Mouse (Mus musculus) hindbrain, embryonic 11.5 days (tissue): ENCODE results near the gene Bid. TPM values are rescaled to one million over a fixed set of nuclear protein-coding genes. Genes with fewer than 3 reads are reported as not detected.
A peak's percentile ranks its signal among the peaks of the same experiment; 100 is the strongest.
"Not testable (repeated sequence)": the region's sequence is repeated elsewhere in the genome, so short reads cannot be mapped to it uniquely, and the experiment has no call there.

Source experiments
- ATAC-seq: fragments of 200-750 bp; cut with Nextera tagmentation; 2 replicates; pipeline ENCODE4 v1.8.0; 2017; ENCODE audit warnings: mild to moderate bottlenecking, moderate TSS enrichment, moderate library complexity; ENCODE audit not compliant: low FRiP score
- DNase-seq: peaks from one replicate; pipeline ENCODE4 v3.0.0-alpha.2; 2015; ENCODE audit warnings: low spot score
- H3K27ac ChIP-seq: fragments of 300-500 bp; sonication (generic); 2 replicates; pipeline ENCODE4 v1.5.1; 2014; ENCODE audit warnings: mild to moderate bottlenecking, low read depth, low read length
- H3K27me3 ChIP-seq: fragments of 300-500 bp; sonication (generic); 2 replicates; pipeline ENCODE4 v1.6.1; 2014; ENCODE audit warnings: mild to moderate bottlenecking, low read length, moderate library complexity, mixed read lengths; ENCODE audit not compliant: control insufficient read depth, insufficient read depth
- H3K36me3 ChIP-seq: fragments of 300-500 bp; sonication (generic); 2 replicates; pipeline ENCODE4 v1.6.1; 2014; ENCODE audit warnings: mild to moderate bottlenecking, low read length, moderate library complexity, mixed read lengths; ENCODE audit not compliant: control insufficient read depth, insufficient read depth
- H3K4me1 ChIP-seq: fragments of 300-500 bp; sonication (generic); replicated peaks from 2 replicates; pipeline ENCODE4 v1.6.1; 2014; ENCODE audit warnings: low read length, mixed read lengths; ENCODE audit not compliant: control insufficient read depth, insufficient read depth
- H3K4me2 ChIP-seq: fragments of 300-500 bp; sonication (generic); replicated peaks from 2 replicates; pipeline ENCODE4 v1.6.1; 2014; ENCODE audit warnings: mild to moderate bottlenecking, low read depth, low read length
- H3K4me3 ChIP-seq: fragments of 300-500 bp; sonication (generic); 2 replicates; pipeline ENCODE4 v1.5.1; 2014; ENCODE audit warnings: low read depth, low read length
- H3K9ac ChIP-seq: fragments of 300-500 bp; sonication (generic); 2 replicates; pipeline ENCODE4 v1.6.1; 2014; ENCODE audit warnings: low read depth, low read length
- H3K9me3 ChIP-seq: fragments of 300-500 bp; sonication (generic); 2 replicates; pipeline ENCODE4 v1.6.1; 2016; ENCODE audit warnings: low read length; ENCODE audit not compliant: control insufficient read depth
- WGBS: fragments of 180-500 bp; shearing (Covaris S2); extraction: QIAGEN DNeasy Blood & Tissue Kit; methylation state at CpG from one replicate; pipeline ENCODE4 v1.1.7; 2014; 5-methylcytosine and 5-hydroxymethylcytosine counted together
- polyA plus RNA-seq: library from polyadenylated mRNA; unstranded; fragments of >200 nt; fragmentation: Nextera tagmentation; extraction: Ambion mirVana; gene quantifications from 2 replicates; pipeline ENCODE4 v1.2.1, GENCODE M21; 2014

Bid gene
- polyA plus RNA-seq, 1 experiment from 2014 or later, result 15.9 TPM

DNA sequence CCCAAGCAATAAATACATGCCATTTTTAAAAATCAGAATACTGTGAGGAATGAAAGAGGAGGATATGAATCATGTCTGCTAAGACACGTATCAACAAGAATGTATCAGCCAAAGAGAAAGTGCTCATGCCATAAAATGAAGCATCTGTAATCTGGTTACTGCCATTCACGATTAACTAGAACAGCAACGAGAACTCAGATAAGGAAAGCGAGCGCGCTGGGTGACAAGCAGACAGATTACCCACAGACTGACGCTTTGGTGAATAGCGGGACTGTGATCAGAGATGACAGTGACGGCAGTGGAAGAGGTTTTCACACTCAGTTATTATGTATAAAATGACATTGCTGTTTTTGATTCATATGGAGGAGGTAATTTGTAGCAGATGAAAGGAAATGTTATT, 42.8 kb downstream of the Bid start:
- ATAC-seq, result no peak
- H3K27ac ChIP-seq, result no peak overlapping the region
- H3K4me2 ChIP-seq, result no peak overlapping the region
- H3K4me3 ChIP-seq, result no peak overlapping the region
- 83% methylated on average over 9 of the region's 9 CpGs for WGBS
- no peaks in the 10 kb centered on the region for H3K4me1 ChIP-seq
- DNase-seq, result no peak
- H3K27me3 ChIP-seq, result no peaks in the 10 kb centered on the region
- no peak overlapping the region for H3K9ac ChIP-seq
- H3K9me3 ChIP-seq, result no peaks in the 10 kb centered on the region
- H3K36me3 ChIP-seq, result no peaks in the 10 kb centered on the region

- H3K27ac ChIP-seq, result no peak overlapping the region
Observed at GRCm38 (mm10) chr6:120871286-120871685, 45.4 kb downstream of the Bid start.

GRCm38 (mm10) chr6:120868824-120869223, 47.8 kb downstream of the Bid start:
- Histone ChIP-seq H3K4me1 (no peaks in the 10 kb centered on the region), H3K4me2 (no peak overlapping the region), H3K36me3 (no peaks in the 10 kb centered on the region; the same call in 1 of the 2 replicates), H3K27me3 (no peaks in the 10 kb centered on the region), H3K4me3 (no peak overlapping the region), H3K9me3 (no peaks in the 10 kb centered on the region), H3K27ac (no peak overlapping the region), H3K9ac (no peak overlapping the region)
- ATAC-seq (no peak), DNase-seq (no peak)
- 78% methylated on average over 1 of the region's 1 CpGs for WGBS

More at GRCm38 (mm10) chr6:120871286-120871685, 45.4 kb downstream of the Bid start:
- ATAC-seq (no peak), DNase-seq (no peak)
- no peak overlapping the region for H3K9ac ChIP-seq
- H3K27me3 ChIP-seq, result no peaks in the 10 kb centered on the region
- H3K4me2 ChIP-seq, result no peak overlapping the region
- H3K36me3 ChIP-seq, result no peaks in the 10 kb centered on the region
- no peak overlapping the region for H3K4me3 ChIP-seq
- H3K4me1 ChIP-seq, result no peaks in the 10 kb centered on the region
- H3K9me3 ChIP-seq, result no peaks in the 10 kb centered on the region
- WGBS, result 91% methylated on average over 2 of the region's 2 CpGs

- Histone ChIP-seq H3K9ac (no peak overlapping the region), H3K4me3 (no peak overlapping the region), H3K36me3 (no peaks in the 10 kb centered on the region; the same call in 1 of the 2 replicates), H3K4me2 (no peak overlapping the region), H3K4me1 (no peaks in the 10 kb centered on the region), H3K9me3 (no peaks in the 10 kb centered on the region), H3K27ac (no peak overlapping the region), H3K27me3 (no peaks in the 10 kb centered on the region)
- WGBS, result 93% methylated on average over 9 of the region's 9 CpGs
- no peak for ATAC-seq
- no peak for DNase-seq
Observed at GRCm38 (mm10) chr6:120866051-120866814, 50.4 kb downstream of the Bid start.

DNA sequence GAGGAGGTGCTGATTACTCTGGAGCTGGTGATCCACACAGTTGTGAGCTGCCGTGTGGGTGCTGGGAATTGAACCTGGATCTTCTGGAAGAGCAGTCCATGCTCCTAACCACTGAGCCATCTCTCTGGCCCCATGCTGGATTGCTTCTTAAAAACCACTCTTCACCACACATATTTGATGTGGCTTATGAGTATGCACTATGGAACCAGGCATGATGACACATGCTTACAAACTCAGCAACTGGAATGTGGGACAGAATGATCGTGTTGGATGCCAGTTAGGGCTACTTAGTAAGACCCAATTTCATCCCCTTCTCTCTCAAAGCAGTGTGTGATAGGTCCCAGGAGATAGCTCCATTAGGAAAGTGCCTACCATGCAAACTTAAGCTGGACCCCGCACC, 56.6 kb downstream of the Bid start:
- Histone ChIP-seq H3K9me3 (no peaks in the 10 kb centered on the region), H3K36me3 (peaks cover 7% of the 10 kb centered on the region; the same call in 1 of the 2 replicates)

GRCm38 (mm10) chr6:120858217-120858711, 58.4 kb downstream of the Bid start:
- H3K27me3 ChIP-seq, result no peaks in the 10 kb centered on the region
- H3K4me1 ChIP-seq, result no peaks in the 10 kb centered on the region
- no peak overlapping the region for H3K4me3 ChIP-seq
- no peak overlapping the region for H3K4me2 ChIP-seq
- H3K9ac ChIP-seq, result no peak overlapping the region
- H3K27ac ChIP-seq, result no peak overlapping the region
- DNase-seq, result peak; percentile 5
- 56% methylated on average over 8 of the region's 8 CpGs for WGBS
- peak; percentile 64 for ATAC-seq
- H3K36me3 ChIP-seq, result peaks cover 7% of the 10 kb centered on the region; the same call in 1 of the 2 replicates
- H3K9me3 ChIP-seq, result no peaks in the 10 kb centered on the region

More for the DNA sequence above, 56.6 kb downstream of the Bid start:
- no peak for ATAC-seq
- 98% methylated on average over 3 of the region's 3 CpGs for WGBS
- H3K4me3 ChIP-seq, result no peak overlapping the region
- H3K4me2 ChIP-seq, result no peak overlapping the region
- H3K9ac ChIP-seq, result no peak overlapping the region
- H3K4me1 ChIP-seq, result no peaks in the 10 kb centered on the region
- H3K27ac ChIP-seq, result no peak overlapping the region
- DNase-seq, result no peak
- no peaks in the 10 kb centered on the region for H3K27me3 ChIP-seq

DNA sequence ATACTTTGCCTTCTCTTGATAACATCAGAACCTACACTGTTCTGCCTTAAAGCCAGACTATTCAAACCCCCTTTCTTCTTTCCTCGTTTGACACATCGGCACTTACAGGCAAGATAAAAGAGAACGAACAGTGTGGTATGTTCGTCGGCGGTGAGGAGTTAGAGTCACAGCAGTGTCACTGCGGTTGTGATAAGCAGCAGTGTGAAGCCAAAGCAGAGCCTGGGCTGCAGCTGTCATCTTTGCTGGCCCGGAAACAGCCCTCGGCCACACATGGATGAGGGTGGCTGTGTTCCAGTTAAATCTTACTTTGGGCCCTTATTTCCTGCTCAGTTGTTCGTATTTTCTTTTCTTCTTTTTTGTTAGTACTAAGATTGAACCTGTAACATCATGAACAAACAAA, 62.2 kb downstream of the Bid start:
- Histone ChIP-seq H3K27me3 (no peaks in the 10 kb centered on the region), H3K9me3 (no peaks in the 10 kb centered on the region), H3K4me2 (no peak overlapping the region), H3K4me1 (no peaks in the 10 kb centered on the region), H3K27ac (no peak overlapping the region), H3K4me3 (no peak overlapping the region), H3K36me3 (peaks cover 9% of the 10 kb centered on the region; the same call in 1 of the 2 replicates), H3K9ac (no peak overlapping the region)
- ATAC-seq, result no peak
- DNase-seq, result no peak
- WGBS, result 92% methylated on average over 10 of the region's 10 CpGs

DNA sequence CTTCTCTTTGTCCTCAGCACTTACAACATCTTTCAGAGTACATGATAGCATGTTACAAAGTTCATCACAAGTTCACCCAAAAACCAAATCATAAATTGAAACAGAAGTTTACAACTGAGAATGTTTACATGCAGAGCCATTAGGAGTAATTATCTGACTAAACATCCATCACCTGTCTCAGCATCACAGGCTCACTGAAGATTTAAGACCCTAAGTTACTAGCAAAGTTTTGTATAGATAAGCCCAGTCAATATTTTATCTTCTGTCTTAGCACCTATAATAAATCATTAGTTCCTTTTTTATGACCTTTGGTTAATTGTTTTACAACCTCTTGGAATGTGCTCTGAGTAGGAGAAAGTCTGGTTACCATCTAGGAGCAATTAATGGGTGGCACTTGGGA, 65.9 kb downstream of the Bid start:
- not testable (repeated sequence) for H3K4me3 ChIP-seq, DNase-seq, H3K27ac ChIP-seq, H3K4me2 ChIP-seq, ATAC-seq, H3K4me1 ChIP-seq, H3K9ac ChIP-seq, H3K9me3 ChIP-seq, H3K36me3 ChIP-seq, H3K27me3 ChIP-seq
